Mouse (Mus musculus): ENCODE measurements around the gene Nek11.

GRCm38 (mm10) chr9:105132002-105132367, 263.3 kb downstream of the Nek11 start:
- TF ChIP-seq CTCF (IDR thresholded peaks at IDR 0.05; ENCODE audit: low read depth) (no peak), EP300 (optimal IDR thresholded peaks at IDR 0.05) (no peak)

Measured in stomach, postnatal 0 days (tissue).